ENCODE assay signal across 17 mouse cellular contexts in genomic region chr11:116416196-116416943, GRCm38 (mm10). TPM values are rescaled to one million over a fixed set of nuclear protein-coding genes. Genes with fewer than 3 reads are reported as not detected.
A peak's percentile ranks its signal among the peaks of the same experiment; 100 is the strongest.
DNase-seq lines count a peak whose midpoint lies in the region; ATAC-seq and TF ChIP-seq lines count a peak whose summit lies in the region.
"Had no signal": no experiment of that assay in that cellular context is flagged by ENCODE, and none has a peak within 500 bp of the region (broad histone marks: within the 10 kb centered on the region; RNA-seq: fewer than 3 reads in every experiment).

No protein-coding gene starts in this region.

- no peak overlapping the region for H3K4me2 ChIP-seq in embryonic facial prominence, embryonic 15.5 days (replicated peaks)
- no peak overlapping the region for H3K4me2 ChIP-seq in heart, postnatal 0 days (ENCODE audit: low read depth, low read length)
- H3K4me2 ChIP-seq in stomach, postnatal 0 days (replicated peaks; ENCODE audit: low read depth): no peak overlapping the region
- no peak overlapping the region for H3K4me2 ChIP-seq in lung, postnatal 0 days (replicated peaks; ENCODE audit: low read depth, low read length)
- H3K4me2 ChIP-seq: hindbrain, embryonic 12.5 days; kidney, embryonic 15.5 days; midbrain, embryonic 15.5 days had no signal

- H3K9me3 ChIP-seq in embryonic facial prominence, embryonic 15.5 days (replicated peaks): no peaks in the 10 kb centered on the region
- no peaks in the 10 kb centered on the region for H3K9me3 ChIP-seq in heart, postnatal 0 days (replicated peaks; ENCODE audit: control insufficient read depth, low read length)
- no peaks in the 10 kb centered on the region for H3K9me3 ChIP-seq in stomach, postnatal 0 days (ENCODE audit: control insufficient read depth, low read length)
- no peaks in the 10 kb centered on the region for H3K9me3 ChIP-seq in lung, postnatal 0 days (ENCODE audit: low read length)
- H3K9me3 ChIP-seq: hindbrain, embryonic 12.5 days; kidney, embryonic 15.5 days; midbrain, embryonic 15.5 days had no signal

- H3K36me3 ChIP-seq in embryonic facial prominence, embryonic 15.5 days: no peaks in the 10 kb centered on the region
- H3K36me3 ChIP-seq in heart, postnatal 0 days (replicated peaks; ENCODE audit: control insufficient read depth, insufficient read depth, low read length): no peaks in the 10 kb centered on the region
- no peaks in the 10 kb centered on the region for H3K36me3 ChIP-seq in stomach, postnatal 0 days (ENCODE audit: control insufficient read depth, insufficient read depth, low read length)
- no peaks in the 10 kb centered on the region for H3K36me3 ChIP-seq in lung, postnatal 0 days (ENCODE audit: insufficient read depth, low read length)
- H3K36me3 ChIP-seq: hindbrain, embryonic 12.5 days; kidney, embryonic 15.5 days; midbrain, embryonic 15.5 days had no signal

- H3K9ac ChIP-seq in embryonic facial prominence, embryonic 15.5 days: no peak overlapping the region
- no peak overlapping the region for H3K9ac ChIP-seq in heart, postnatal 0 days (replicated peaks; ENCODE audit: low read depth, low read length)
- H3K9ac ChIP-seq in stomach, postnatal 0 days (ENCODE audit: low read length): no peak overlapping the region
- H3K9ac ChIP-seq in lung, postnatal 0 days (replicated peaks; ENCODE audit: low read depth): no peak overlapping the region
- H3K9ac ChIP-seq: hindbrain, embryonic 12.5 days; kidney, embryonic 15.5 days; midbrain, embryonic 15.5 days had no signal

- no peak for TF ChIP-seq EP300 in heart, postnatal 0 days (IDR thresholded peaks at IDR 0.05; ENCODE audit: low read depth)
- TF ChIP-seq EP300 in stomach, postnatal 0 days (optimal IDR thresholded peaks at IDR 0.05): no peak
- no peak for TF ChIP-seq EP300 in lung, postnatal 0 days (IDR thresholded peaks at IDR 0.05)

- no peak for TF ChIP-seq CTCF in heart, postnatal 0 days (IDR thresholded peaks at IDR 0.05; ENCODE audit: low read depth)
- TF ChIP-seq CTCF in stomach, postnatal 0 days (IDR thresholded peaks at IDR 0.05; ENCODE audit: low read depth): no peak
- TF ChIP-seq CTCF in lung, postnatal 0 days (IDR thresholded peaks at IDR 0.05): no peak

- no peak overlapping the region for H3K4me3 ChIP-seq in embryonic facial prominence, embryonic 15.5 days (replicated peaks)
- H3K4me3 ChIP-seq in heart, postnatal 0 days (ENCODE audit: low read depth, low read length): no peak overlapping the region
- no peak overlapping the region for H3K4me3 ChIP-seq in stomach, postnatal 0 days (ENCODE audit: low read depth, low read length)
- H3K4me3 ChIP-seq in lung, postnatal 0 days (ENCODE audit: low read depth, low read length): no peak overlapping the region
- H3K4me3 ChIP-seq: hindbrain, embryonic 12.5 days; kidney, embryonic 15.5 days; midbrain, embryonic 15.5 days had no signal

- peak overlapping the region; percentile 48; the same call in 1 of the 2 replicates for H3K27ac ChIP-seq in embryonic facial prominence, embryonic 15.5 days (replicated peaks)
- H3K27ac ChIP-seq in heart, postnatal 0 days (ENCODE audit: low read depth): peak overlapping the region; percentile 40
- 0 out of 2 replicates have a peak overlapping the region, but pooled peaks have one; percentile 18 for H3K27ac ChIP-seq in stomach, postnatal 0 days (replicated peaks)
- H3K27ac ChIP-seq in lung, postnatal 0 days (ENCODE audit: low read length): no peak overlapping the region
- H3K27ac ChIP-seq: hindbrain, embryonic 12.5 days; kidney, embryonic 15.5 days; midbrain, embryonic 15.5 days had no signal

- WGBS in embryonic facial prominence, embryonic 15.5 days: 63% methylated on average over 6 of the region's 6 CpGs
- 63% methylated on average over 6 of the region's 6 CpGs for WGBS in heart, postnatal 0 days
- 60% methylated on average over 6 of the region's 6 CpGs for WGBS in stomach, postnatal 0 days
- WGBS in lung, postnatal 0 days: 68% methylated on average over 6 of the region's 6 CpGs

- peaks cover 39% of the 10 kb centered on the region for H3K4me1 ChIP-seq in embryonic facial prominence, embryonic 15.5 days
- peaks cover 8% of the 10 kb centered on the region; the same call in 1 of the 2 replicates for H3K4me1 ChIP-seq in heart, postnatal 0 days (ENCODE audit: control insufficient read depth, insufficient read depth)
- 0 out of 2 replicates have a peak, but pooled peaks cover 2% of the 10 kb centered on the region for H3K4me1 ChIP-seq in stomach, postnatal 0 days (replicated peaks; ENCODE audit: control insufficient read depth, insufficient read depth)
- no peaks in the 10 kb centered on the region; the same call in 1 of the 2 replicates for H3K4me1 ChIP-seq in lung, postnatal 0 days (ENCODE audit: insufficient read depth, low read depth, low read length)

- intact Hi-C loops in left cerebral cortex, postnatal 25 days (cut with DNase I): no loop called here

- H3K27me3 ChIP-seq in embryonic facial prominence, embryonic 15.5 days: 0 out of 2 replicates have a peak, but pooled peaks cover 2% of the 10 kb centered on the region
- H3K27me3 ChIP-seq in heart, postnatal 0 days (ENCODE audit: control insufficient read depth, insufficient read depth, low read length): no peaks in the 10 kb centered on the region
- no peaks in the 10 kb centered on the region for H3K27me3 ChIP-seq in stomach, postnatal 0 days (ENCODE audit: control insufficient read depth, insufficient read depth, low read length)
- H3K27me3 ChIP-seq in lung, postnatal 0 days (replicated peaks; ENCODE audit: insufficient read depth, low read length): no peaks in the 10 kb centered on the region
- H3K27me3 ChIP-seq: hindbrain, embryonic 12.5 days; kidney, embryonic 15.5 days; midbrain, embryonic 15.5 days had no signal

- DNase-seq in testis, postnatal 10 days (ENCODE audit: low spot score): peak; percentile 42
- DNase-seq in testis, postnatal 14 days (ENCODE audit: low spot score): no peak
- DNase-seq in heart, postnatal 0 days (ENCODE audit: low spot score): peak; percentile 56
- no peak for DNase-seq in stomach, postnatal 0 days (ENCODE audit: low spot score)
- no peak for DNase-seq in lung, postnatal 0 days (ENCODE audit: low spot score)
- DNase-seq in left cerebral cortex, postnatal 25 days (ENCODE audit: low spot score in 2 of 2): no peak
- no peak for DNase-seq in adrenal gland, postnatal 25 days
- DNase-seq: cerebellum, postnatal 25 days; lung, postnatal 14 days; thymus, postnatal 4 days had no signal

- no peak for ATAC-seq in embryonic facial prominence, embryonic 15.5 days (ENCODE audit: insufficient number of reproducible peaks, low FRiP score, low TSS enrichment, low read depth)
- ATAC-seq in heart, postnatal 0 days (ENCODE audit: insufficient read depth, low read depth): no peak
- no peak for ATAC-seq in stomach, postnatal 0 days (ENCODE audit: low FRiP score, low TSS enrichment)
- ATAC-seq in lung, postnatal 0 days: no peak
- ATAC-seq: midbrain, embryonic 15.5 days had no signal

RNA-seq across cellular contexts. Expression of gene Rnf157, which starts 3.5 kb away (rescaled TPM):
- 15.7 and 17.0 TPM in 2 replicates for polyA plus RNA-seq in embryonic facial prominence, embryonic 15.5 days (2015; fragmentation: Nextera tagmentation; extraction: Ambion mirVana)
- total RNA-seq in heart, postnatal 0 days (2014; rRNA removed; ENCODE audit: low replicate concordance): 10.8 and 11.4 TPM in 2 replicates
- 2.2 and 3.5 TPM in 2 replicates for polyA plus RNA-seq in heart, postnatal 0 days (2015; fragmentation: Nextera tagmentation; extraction: Ambion mirVana)
- 2.8 and 3.0 TPM in 2 replicates for polyA plus RNA-seq in stomach, postnatal 0 days (2015; fragmentation: Nextera tagmentation; extraction: Ambion mirVana)
- 1.4 and 1.8 TPM in 2 replicates for polyA plus RNA-seq in lung, postnatal 0 days (2015; fragmentation: Nextera tagmentation; extraction: Ambion mirVana)
- total RNA-seq in left cerebral cortex, postnatal 25 days (2021): 100 to 1,000 TPM; 252 to 278 TPM
- total RNA-seq in adrenal gland, postnatal 25 days (2021): 8.5 and 8.9 TPM in 2 replicates

RNA-seq across cellular contexts. Expression of gene Ubald2, which starts 17.5 kb away (rescaled TPM):
- polyA plus RNA-seq in embryonic facial prominence, embryonic 15.5 days (2015; fragmentation: Nextera tagmentation; extraction: Ambion mirVana): 33.3 and 39.6 TPM in 2 replicates
- total RNA-seq in heart, postnatal 0 days (2014; rRNA removed; ENCODE audit: low replicate concordance): 48.3 and 161 TPM in 2 replicates
- 32.3 and 41.9 TPM in 2 replicates for polyA plus RNA-seq in heart, postnatal 0 days (2015; fragmentation: Nextera tagmentation; extraction: Ambion mirVana)
- 35.4 and 35.7 TPM in 2 replicates for polyA plus RNA-seq in stomach, postnatal 0 days (2015; fragmentation: Nextera tagmentation; extraction: Ambion mirVana)
- polyA plus RNA-seq in lung, postnatal 0 days (2015; fragmentation: Nextera tagmentation; extraction: Ambion mirVana): 50.4 and 56.6 TPM in 2 replicates
- total RNA-seq in left cerebral cortex, postnatal 25 days (2021): 10 to 100 TPM; 31.3 to 33.7 TPM
- 27.9 and 48.4 TPM in 2 replicates for total RNA-seq in adrenal gland, postnatal 25 days (2021)

RNA-seq across cellular contexts. Expression of gene Qrich2, which starts 49.7 kb away (rescaled TPM):
- 0.09 and 0.16 TPM in 2 replicates for polyA plus RNA-seq in embryonic facial prominence, embryonic 15.5 days (2015; fragmentation: Nextera tagmentation; extraction: Ambion mirVana)
- total RNA-seq in heart, postnatal 0 days (2014; rRNA removed; ENCODE audit: low replicate concordance): 0.23 TPM in 1 of 2 replicates, not detected in the other
- not detected in 2 replicates for polyA plus RNA-seq in heart, postnatal 0 days (2015; fragmentation: Nextera tagmentation; extraction: Ambion mirVana)
- polyA plus RNA-seq in stomach, postnatal 0 days (2015; fragmentation: Nextera tagmentation; extraction: Ambion mirVana): 0.08 and 0.16 TPM in 2 replicates
- polyA plus RNA-seq in lung, postnatal 0 days (2015; fragmentation: Nextera tagmentation; extraction: Ambion mirVana): 0.05 and 0.06 TPM in 2 replicates
- not detected for total RNA-seq in left cerebral cortex, postnatal 25 days (2021)
- not detected in 2 replicates for total RNA-seq in adrenal gland, postnatal 25 days (2021)
- total RNA-seq: liver, adult 2 months had no signal
- polyA plus RNA-seq: frontal cortex, adult 2 months; midbrain, embryonic 15.5 days; neural tube, embryonic 14.5 days had no signal

Comparison
In these comparisons a context has a peak if more than half of its experiments do, and no peak if none do; other contexts are left out.
1. DNase-seq: peak in testis, postnatal 10 days (single experiment) and heart, postnatal 0 days (single experiment); none in testis, postnatal 14 days (single experiment), stomach, postnatal 0 days (single experiment), lung, postnatal 0 days (single experiment), left cerebral cortex, postnatal 25 days (0 of 2) and adrenal gland, postnatal 25 days (single experiment).